Mouse (Mus musculus): Measurements from ENCODE around the gene Ajuba.
A peak's percentile ranks its signal among the peaks of the same experiment; 100 is the strongest.
"Not testable (repeated sequence)": the region's sequence is repeated elsewhere in the genome, so short reads cannot be mapped to it uniquely, and the experiment has no call there.

Ajuba gene

GRCm38 (mm10) chr14:54577089-54577982 lies at the start of gene Ajuba:
Gene Ajuba, minus strand, starts transcription at chr14:54577558.
- peak; percentile 86 for DNase-seq (ENCODE audit: low spot score)

DNA sequence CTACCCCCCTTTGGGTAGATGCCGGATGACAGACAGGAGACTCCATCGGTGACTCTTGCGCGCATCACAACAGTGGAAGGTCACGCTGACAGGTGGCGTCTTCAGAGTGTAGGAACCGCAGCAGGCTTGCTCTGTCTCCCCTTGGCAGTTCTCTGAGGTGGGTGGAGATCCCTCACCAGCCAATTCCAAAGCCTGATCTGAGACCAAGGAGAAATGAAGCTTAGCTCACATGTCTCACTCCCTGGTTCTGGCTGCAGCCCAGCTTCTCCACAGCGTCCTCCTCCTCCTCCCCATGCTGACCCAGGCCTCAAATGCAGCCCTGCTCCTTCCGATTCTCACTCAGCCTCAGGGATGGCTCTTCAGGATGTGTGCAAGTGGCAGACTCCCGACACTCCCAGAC lies 47.6 kb upstream of the Ajuba start:
- DNase-seq (ENCODE audit: low spot score), result no peak

DNA sequence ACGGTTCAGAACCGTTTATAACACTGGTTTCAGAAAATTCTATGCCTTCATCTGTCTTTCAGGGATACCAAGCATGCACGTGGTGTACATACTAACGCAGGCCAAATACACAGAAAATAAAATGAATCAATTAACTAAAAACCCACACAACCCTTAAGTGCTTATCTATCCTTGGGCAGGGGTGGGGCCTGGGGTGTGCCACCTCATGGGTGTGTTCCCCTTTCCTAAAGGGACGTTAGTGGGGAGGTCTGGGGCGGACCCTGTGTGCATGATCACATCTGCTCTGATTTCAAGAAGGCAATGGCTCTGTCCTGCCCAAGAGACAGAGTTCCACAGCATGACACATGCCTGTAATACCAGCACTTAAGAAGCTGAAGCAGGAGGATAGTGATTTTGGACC lies 46.0 kb upstream of the Ajuba start:
- no peak for DNase-seq (ENCODE audit: low spot score)

DNA sequence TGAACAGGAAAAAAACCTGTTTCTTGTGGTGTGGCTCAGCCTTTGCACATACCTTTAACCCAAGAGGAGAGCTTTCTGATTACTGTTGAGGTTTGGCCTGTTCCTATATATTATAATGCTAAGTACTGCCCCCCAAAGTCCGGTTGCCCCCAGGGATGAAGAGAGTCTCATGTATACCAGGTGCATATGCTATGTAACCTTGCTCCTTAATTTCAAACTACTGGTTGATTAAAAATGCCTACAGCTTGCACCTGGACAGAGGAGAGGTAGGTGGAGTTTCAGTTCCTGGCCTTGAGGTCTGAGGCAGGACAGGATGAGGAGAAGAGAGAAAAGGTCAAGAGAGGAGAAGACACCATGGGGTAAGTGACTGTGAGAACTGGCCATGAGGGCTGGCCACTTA lies 43.8 kb upstream of the Ajuba start, which contains the start of gene Psmb11:
Gene Psmb11, plus strand, starts transcription at position 301 of the 400 bp plus-strand sequence.
- no peak for DNase-seq (ENCODE audit: low spot score)

DNA sequence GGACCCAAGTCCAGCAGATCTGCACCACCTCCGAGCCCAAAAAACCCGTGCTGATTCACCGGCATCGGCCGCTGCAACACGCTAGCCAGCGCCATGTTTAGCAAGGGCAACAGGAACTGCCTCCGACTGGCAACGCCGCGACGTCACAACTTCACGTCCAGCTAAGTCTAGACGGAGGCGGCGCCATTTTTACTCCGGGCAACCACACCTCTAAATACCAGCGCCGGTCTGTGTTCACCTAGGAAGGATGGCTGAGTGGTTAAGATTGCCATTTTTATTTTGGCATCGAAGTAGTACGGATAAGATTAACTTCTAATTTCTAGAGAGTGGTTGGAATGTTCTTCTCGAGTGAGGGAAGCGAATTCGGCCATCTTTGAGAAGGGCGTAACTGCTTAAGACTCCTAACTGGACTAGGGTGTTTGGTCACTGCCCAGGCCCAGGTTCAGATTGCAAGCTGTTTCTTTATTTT lies 40.6 kb upstream of the Ajuba start, which contains the start of gene Psmb5:
Gene Psmb5, minus strand, starts transcription at position 126 of the 469 bp plus-strand sequence.
- peak; percentile 77 for DNase-seq (ENCODE audit: low spot score)

- DNase-seq (ENCODE audit: low spot score), result no peak
Observed at GRCm38 (mm10) chr14:54617152-54617896, 40.0 kb upstream of the Ajuba start.

DNA sequence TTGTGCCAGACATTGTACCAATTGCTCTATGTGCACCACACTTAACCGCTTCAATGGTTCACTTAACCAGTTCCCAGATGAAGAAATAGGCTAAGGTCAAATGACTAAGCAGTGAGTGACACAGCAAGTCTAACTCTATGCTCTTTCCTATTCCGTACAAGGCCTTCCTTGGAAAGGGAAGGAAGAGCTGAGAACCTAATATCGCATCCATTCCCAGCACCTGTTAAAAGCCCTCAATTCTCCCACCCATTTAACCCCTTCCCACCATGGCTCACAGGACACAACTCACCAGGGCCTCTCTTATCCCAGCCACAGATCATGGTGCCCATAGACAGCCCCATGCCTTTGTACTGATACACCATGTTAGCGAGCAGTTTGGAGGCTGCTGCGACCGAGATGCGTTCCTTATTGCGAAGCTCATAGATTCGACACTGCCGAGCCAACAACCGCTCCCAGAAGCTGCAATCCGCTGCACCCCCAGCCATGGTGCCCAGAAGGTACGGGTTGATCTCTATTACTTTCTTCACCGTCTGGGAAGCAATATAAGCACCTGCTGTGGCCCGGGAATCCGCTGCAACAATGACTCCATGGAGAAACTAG lies 39.0 kb upstream of the Ajuba start:
- no peak for DNase-seq (ENCODE audit: low spot score)

GRCm38 (mm10) chr14:54614130-54614529 lies 36.8 kb upstream of the Ajuba start:
- DNase-seq (ENCODE audit: low spot score), result not testable (repeated sequence)

- no peak for DNase-seq (ENCODE audit: low spot score)
Observed at GRCm38 (mm10) chr14:54610648-54611047, 33.3 kb upstream of the Ajuba start.

DNA sequence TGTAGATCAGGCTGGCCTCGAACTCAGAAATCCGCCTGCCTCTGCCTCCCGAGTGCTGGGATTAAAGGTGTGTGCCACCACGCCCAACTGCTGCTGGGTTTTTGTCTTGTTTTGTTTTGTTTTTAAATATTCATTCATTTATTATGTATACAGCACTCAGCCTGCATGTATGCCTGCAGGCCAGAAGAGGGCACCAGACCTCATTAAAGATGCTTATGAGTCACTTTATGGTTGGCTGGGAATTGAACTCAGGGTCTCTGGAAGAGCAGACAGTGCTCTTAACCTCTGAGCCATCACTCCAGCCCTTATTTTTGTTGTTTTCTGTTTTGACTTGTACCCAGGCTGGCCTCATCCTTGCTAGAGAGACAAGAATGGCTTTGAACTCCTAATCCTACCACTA lies 32.6 kb upstream of the Ajuba start:
- no peak for DNase-seq (ENCODE audit: low spot score)

DNA sequence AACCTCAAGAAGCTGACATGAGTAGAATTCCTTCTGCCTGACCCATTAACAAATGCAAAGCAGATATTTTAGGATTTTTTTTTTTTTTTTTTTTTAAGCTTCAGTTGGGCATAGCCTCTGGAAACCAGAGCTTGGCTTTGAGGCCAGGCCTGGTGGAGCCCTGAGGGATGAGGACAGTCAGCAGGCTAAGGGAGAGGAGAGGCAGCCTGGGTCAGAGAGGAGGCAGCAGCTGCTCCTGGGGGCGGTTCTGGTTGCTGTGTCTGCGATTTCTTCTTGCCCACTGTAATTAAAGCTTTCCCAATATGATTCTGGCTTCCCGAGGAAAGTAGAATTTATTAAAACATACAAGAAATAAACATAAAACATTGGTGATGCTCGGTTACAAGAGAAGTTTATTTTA lies 31.9 kb upstream of the Ajuba start:
- DNase-seq (ENCODE audit: low spot score), result no peak

DNA sequence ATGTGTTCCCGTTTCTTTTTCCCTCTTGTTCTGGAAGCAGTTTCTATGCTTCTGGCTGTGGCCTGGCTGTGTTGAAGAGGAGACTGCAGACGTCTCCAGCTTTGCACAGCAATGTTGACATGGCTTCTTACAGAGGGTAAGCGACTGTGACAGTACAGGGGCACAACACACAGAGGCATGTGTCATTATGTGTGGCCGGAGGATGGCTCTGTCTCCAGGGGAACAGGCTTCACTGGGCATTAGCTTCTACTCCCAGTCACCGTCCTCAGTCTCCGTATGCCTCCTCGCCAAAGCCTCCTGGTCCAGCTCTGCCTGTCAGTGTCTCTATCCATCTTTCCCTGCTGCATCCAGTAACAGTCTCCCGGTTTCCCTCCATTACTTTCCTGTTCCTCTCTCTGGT lies 29.9 kb upstream of the Ajuba start:
- no peak for DNase-seq (ENCODE audit: low spot score)

GRCm38 (mm10) chr14:54605752-54606321 lies 28.5 kb upstream of the Ajuba start, which contains the start of gene 4931414P19Rik:
Gene 4931414P19Rik, minus strand, starts transcription at chr14:54605993.
- peak; percentile 68 for DNase-seq (ENCODE audit: low spot score)

DNA sequence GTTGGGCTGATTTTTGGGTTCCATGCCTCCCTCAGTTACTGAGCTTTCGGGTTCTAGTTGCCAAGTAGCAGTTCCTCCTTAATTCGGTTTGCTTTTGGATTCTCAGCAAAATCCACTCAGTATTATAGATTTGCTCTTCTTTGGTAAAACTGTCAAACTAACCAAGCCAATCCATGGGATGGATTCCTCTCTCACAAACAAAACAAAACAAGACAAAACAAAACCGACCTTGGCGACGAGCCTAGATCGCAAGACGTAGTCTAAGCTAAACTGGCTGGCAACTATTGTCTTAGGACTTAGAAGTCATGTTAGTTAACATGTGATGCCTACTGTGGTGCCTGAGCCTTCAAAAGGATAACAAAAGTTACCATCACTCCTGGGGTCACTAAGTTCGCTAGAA lies 26.3 kb upstream of the Ajuba start:
- no peak for DNase-seq (ENCODE audit: low spot score)

GRCm38 (mm10) chr14:54603038-54603654 lies 25.8 kb upstream of the Ajuba start:
- DNase-seq (ENCODE audit: low spot score), result peak; percentile 89

GRCm38 (mm10) chr14:54602613-54603012 lies 25.3 kb upstream of the Ajuba start:
- DNase-seq (ENCODE audit: low spot score), result no peak

DNA sequence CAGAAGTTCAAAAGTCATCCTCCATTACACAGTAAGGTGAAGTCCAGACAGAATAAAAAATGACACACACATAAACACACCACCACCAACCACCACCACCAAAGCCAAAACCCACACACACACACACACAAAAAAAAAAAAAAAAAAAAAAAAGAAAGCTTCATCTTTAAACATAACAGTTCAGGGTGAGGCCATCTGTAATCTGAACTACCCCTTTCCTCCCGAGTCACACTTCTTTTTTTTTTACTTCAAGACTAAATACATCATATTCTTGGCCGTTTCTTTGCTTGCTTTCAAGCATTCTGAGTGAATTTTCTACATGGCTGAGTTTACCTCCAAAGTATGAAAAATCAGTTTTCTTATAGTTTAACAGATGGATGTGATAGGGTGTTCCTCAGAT lies 24.2 kb upstream of the Ajuba start:
- DNase-seq (ENCODE audit: low spot score), result no peak

DNA sequence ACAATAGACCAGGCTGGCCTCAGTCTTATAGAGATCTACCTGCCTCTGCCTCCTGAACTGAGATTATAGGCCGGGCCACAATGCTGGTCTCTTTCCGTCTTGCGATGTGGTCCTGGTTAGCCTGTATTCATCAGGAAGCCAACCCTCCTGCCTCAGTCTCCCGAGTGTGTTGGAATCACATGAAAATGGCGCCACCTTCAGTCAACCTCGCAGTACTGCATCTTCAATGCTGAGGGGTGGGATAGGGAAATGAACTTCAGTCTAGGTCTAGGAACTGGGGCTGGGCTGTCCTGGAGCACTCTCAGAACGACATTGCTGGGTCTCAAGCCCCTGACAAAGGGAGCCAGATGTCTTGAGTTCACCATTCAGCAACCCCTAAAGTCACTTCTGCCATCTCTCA lies 19.7 kb upstream of the Ajuba start:
- DNase-seq (ENCODE audit: low spot score), result no peak

DNA sequence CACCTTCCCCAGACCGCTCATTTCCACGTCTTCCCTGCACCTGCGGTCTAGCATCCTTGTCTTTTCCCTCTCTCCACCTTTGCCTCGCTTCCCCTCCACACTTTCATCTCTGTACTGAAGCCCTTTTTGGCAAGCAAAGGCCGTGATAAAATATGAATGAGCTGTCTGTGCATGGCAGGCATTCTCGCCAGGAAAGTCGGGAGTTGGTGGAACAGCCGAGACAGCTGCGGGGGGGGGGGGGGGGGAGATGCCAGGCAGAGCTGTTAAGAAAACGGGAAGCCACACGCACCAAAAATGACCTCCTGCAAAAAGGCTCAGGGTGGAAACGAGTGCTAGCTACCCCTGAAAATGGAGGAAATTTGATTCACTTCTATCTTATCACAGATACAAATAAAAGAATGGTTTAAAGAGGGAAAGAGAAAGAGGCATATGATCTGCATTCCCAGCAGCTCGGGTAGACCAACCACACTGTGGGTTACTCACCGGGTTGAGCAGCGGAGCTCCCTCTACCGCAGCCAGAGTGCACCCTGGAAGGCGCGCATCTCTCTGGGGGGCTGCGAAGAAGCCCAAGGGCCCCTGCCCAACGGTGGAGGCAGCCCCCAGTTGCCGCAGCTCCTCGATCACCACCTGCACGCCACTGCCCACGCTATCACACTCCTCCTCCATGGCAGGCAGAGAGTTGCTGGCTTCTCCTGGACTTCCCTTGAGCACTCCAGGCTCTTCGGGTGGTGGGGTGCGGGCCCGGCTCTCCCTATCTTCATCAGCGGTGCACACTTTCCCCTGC lies 17.5 kb upstream of the Ajuba start:
- DNase-seq (ENCODE audit: low spot score), result no peak

GRCm38 (mm10) chr14:54594055-54594454 lies 16.7 kb upstream of the Ajuba start:
- no peak for DNase-seq (ENCODE audit: low spot score)
